Mouse (Mus musculus): Measurements from ENCODE around the gene Stum. TPM values are rescaled to one million over a fixed set of nuclear protein-coding genes. Genes with fewer than 3 reads are reported as not detected.
"Not testable (repeated sequence)": the region's sequence is repeated elsewhere in the genome, so short reads cannot be mapped to it uniquely, and the experiment has no call there.

The Stum gene
- polyA plus RNA-seq, 1 experiment, result not detected

- peak overlapping the region; percentile 52 for H3K27ac ChIP-seq (ENCODE audit: insufficient read depth, low read depth, low read length)
- H3K4me1 ChIP-seq (ENCODE audit: control insufficient read depth, insufficient read depth, low read length), result peaks cover 43% of the 10 kb centered on the region
- no peak overlapping the region for H3K4me3 ChIP-seq (ENCODE audit: insufficient read depth, low read length)
- TF ChIP-seq POLR2A (IDR thresholded peaks at IDR 0.05; ENCODE audit: borderline replicate concordance, low read depth, low read length), result no peak
- no peak for TF ChIP-seq CTCF (IDR thresholded peaks at IDR 0.05; ENCODE audit: low read depth, low read length)
These were observed 91.0 kb downstream of the Stum start for GRCm38 (mm10) chr1:180392137-180392798.

- Histone ChIP-seq H3K27ac (ENCODE audit: insufficient read depth, low read depth, low read length) (no peak overlapping the region), H3K4me1 (ENCODE audit: control insufficient read depth, insufficient read depth, low read length) (peaks cover 43% of the 10 kb centered on the region), H3K4me3 (ENCODE audit: insufficient read depth, low read length) (no peak overlapping the region)
- no peak for TF ChIP-seq CTCF (IDR thresholded peaks at IDR 0.05; ENCODE audit: low read depth, low read length)
- TF ChIP-seq POLR2A (IDR thresholded peaks at IDR 0.05; ENCODE audit: borderline replicate concordance, low read depth, low read length), result no peak
These were observed 91.7 kb downstream of the Stum start for GRCm38 (mm10) chr1:180391575-180391945.

- H3K27ac ChIP-seq (ENCODE audit: insufficient read depth, low read depth, low read length), result no peak overlapping the region
- TF ChIP-seq CTCF (IDR thresholded peaks at IDR 0.05; ENCODE audit: low read depth, low read length) (no peak), POLR2A (IDR thresholded peaks at IDR 0.05; ENCODE audit: borderline replicate concordance, low read depth, low read length) (no peak)
- H3K4me1 ChIP-seq (ENCODE audit: control insufficient read depth, insufficient read depth, low read length), result peaks cover 49% of the 10 kb centered on the region
These were observed 92.3 kb downstream of the Stum start for GRCm38 (mm10) chr1:180390746-180391574.

GRCm38 (mm10) chr1:180390321-180390731 lies 93.0 kb downstream of the Stum start:
- Histone ChIP-seq H3K27ac (ENCODE audit: insufficient read depth, low read depth, low read length) (no peak overlapping the region), H3K4me3 (ENCODE audit: insufficient read depth, low read length) (no peak overlapping the region), H3K4me1 (ENCODE audit: control insufficient read depth, insufficient read depth, low read length) (peaks cover 52% of the 10 kb centered on the region)
- TF ChIP-seq CTCF (IDR thresholded peaks at IDR 0.05; ENCODE audit: low read depth, low read length), result no peak
- no peak for TF ChIP-seq POLR2A (IDR thresholded peaks at IDR 0.05; ENCODE audit: borderline replicate concordance, low read depth, low read length)

More at GRCm38 (mm10) chr1:180390746-180391574, 92.3 kb downstream of the Stum start:
- no peak overlapping the region for H3K4me3 ChIP-seq (ENCODE audit: insufficient read depth, low read length)

GRCm38 (mm10) chr1:180389213-180389760 lies 94.0 kb downstream of the Stum start:
- H3K4me3 ChIP-seq (ENCODE audit: insufficient read depth, low read length); H3K27ac ChIP-seq (ENCODE audit: insufficient read depth, low read depth, low read length): not testable (repeated sequence)
- H3K4me1 ChIP-seq (ENCODE audit: control insufficient read depth, insufficient read depth, low read length), result peaks cover 55% of the 10 kb centered on the region

- no peak for TF ChIP-seq POLR2A (IDR thresholded peaks at IDR 0.05; ENCODE audit: borderline replicate concordance, low read depth, low read length)
- no peak for TF ChIP-seq CTCF (IDR thresholded peaks at IDR 0.05; ENCODE audit: low read depth, low read length)
- H3K4me1 ChIP-seq (ENCODE audit: control insufficient read depth, insufficient read depth, low read length), result peaks cover 62% of the 10 kb centered on the region
- H3K27ac ChIP-seq (ENCODE audit: insufficient read depth, low read depth, low read length), result no peak overlapping the region
- no peak overlapping the region for H3K4me3 ChIP-seq (ENCODE audit: insufficient read depth, low read length)
These were observed 94.8 kb downstream of the Stum start for GRCm38 (mm10) chr1:180388481-180388880.

- Histone ChIP-seq H3K4me3 (ENCODE audit: insufficient read depth, low read length) (peak overlapping the region; percentile 42), H3K27ac (ENCODE audit: insufficient read depth, low read depth, low read length) (peak overlapping the region; percentile 59), H3K4me1 (ENCODE audit: control insufficient read depth, insufficient read depth, low read length) (peaks cover 58% of the 10 kb centered on the region)
- TF ChIP-seq CTCF (IDR thresholded peaks at IDR 0.05; ENCODE audit: low read depth, low read length) (0 out of 2 replicates have a peak, but pooled peaks have one; percentile 30), POLR2A (IDR thresholded peaks at IDR 0.05; ENCODE audit: borderline replicate concordance, low read depth, low read length) (no peak)
These were observed 95.4 kb downstream of the Stum start for GRCm38 (mm10) chr1:180387750-180388480.

- peak overlapping the region; percentile 60 for H3K4me3 ChIP-seq (ENCODE audit: insufficient read depth, low read length)
- peaks cover 51% of the 10 kb centered on the region for H3K4me1 ChIP-seq (ENCODE audit: control insufficient read depth, insufficient read depth, low read length)
- H3K27ac ChIP-seq (ENCODE audit: insufficient read depth, low read depth, low read length), result peak overlapping the region; percentile 92
- TF ChIP-seq CTCF (IDR thresholded peaks at IDR 0.05; ENCODE audit: low read depth, low read length), result no peak
- no peak for TF ChIP-seq POLR2A (IDR thresholded peaks at IDR 0.05; ENCODE audit: borderline replicate concordance, low read depth, low read length)
These were observed 96.2 kb downstream of the Stum start for GRCm38 (mm10) chr1:180386951-180387749.

GRCm38 (mm10) chr1:180385308-180385707 lies 98.0 kb downstream of the Stum start:
- Histone ChIP-seq H3K4me3 (ENCODE audit: insufficient read depth, low read length) (no peak overlapping the region), H3K27ac (ENCODE audit: insufficient read depth, low read depth, low read length) (no peak overlapping the region), H3K4me1 (ENCODE audit: control insufficient read depth, insufficient read depth, low read length) (peaks cover 33% of the 10 kb centered on the region)
- TF ChIP-seq POLR2A (IDR thresholded peaks at IDR 0.05; ENCODE audit: borderline replicate concordance, low read depth, low read length), result no peak
- no peak for TF ChIP-seq CTCF (IDR thresholded peaks at IDR 0.05; ENCODE audit: low read depth, low read length)

All from bone marrow macrophage, adult 2 months (primary cell).